Mouse (Mus musculus) G1E (cell line): ENCODE measurements around the gene Lrrd1.

Source experiments
- CTCF ChIP-seq: IDR thresholded peaks from 2 replicates; pipeline ENCODE4 v1.5.1; 2012; ENCODE audit warnings: low read depth, low read length, inconsistent platforms, mixed read lengths
- GATA1 ChIP-seq: IDR thresholded peaks from 2 replicates; pipeline ENCODE4 v1.6.1; 2012; ENCODE audit warnings: borderline replicate concordance, low read length, inconsistent platforms, mixed read lengths
- POLR2AphosphoS5 ChIP-seq: IDR thresholded peaks from 2 replicates; pipeline ENCODE4 v1.6.1; 2012; ENCODE audit warnings: low read depth, low read length, inconsistent platforms; ENCODE audit not compliant: insufficient replicate concordance
- TAL1 ChIP-seq: conservative IDR thresholded peaks from 2 replicates; pipeline ENCODE4 v1.6.1; 2012; ENCODE audit warnings: low read depth, low read length, inconsistent platforms, mixed read lengths

DNA sequence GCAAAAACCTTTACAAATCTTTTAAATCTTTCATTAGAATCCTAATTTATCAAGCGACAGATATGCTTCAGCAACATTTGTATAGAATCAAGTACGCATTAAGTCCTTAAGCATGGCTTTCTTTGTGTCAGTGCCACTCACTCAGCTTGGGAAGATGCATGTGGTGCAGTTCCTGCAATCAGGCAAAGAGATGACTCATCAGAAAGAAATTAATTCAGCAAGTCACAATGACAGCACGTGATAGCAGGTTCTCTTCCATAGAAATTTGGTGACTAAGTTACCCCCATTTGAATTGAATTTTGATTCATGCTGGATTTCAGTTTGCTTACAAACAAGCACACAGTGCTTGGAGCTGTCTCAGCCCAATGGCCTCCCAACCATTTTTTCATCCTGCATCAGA, 28.5 kb downstream of the Lrrd1 start:
- no peak for TF ChIP-seq POLR2AphosphoS5
- TF ChIP-seq GATA1 = no peak
- no peak for TF ChIP-seq TAL1
- TF ChIP-seq CTCF = no peak
